Mouse (Mus musculus) ES-Bruce4 (cell line): Measurements from ENCODE around the gene Clps. TPM values are rescaled to one million over a fixed set of nuclear protein-coding genes. Genes with fewer than 3 reads are reported as not detected.

Experiments
- H3K27ac ChIP-seq: 2 replicates; pipeline ENCODE4 v1.5.1; 2012; ENCODE audit warnings: low read length, inconsistent platforms; ENCODE audit not compliant: insufficient read depth
- H3K27me3 ChIP-seq: 2 replicates; pipeline ENCODE4 v1.6.1; 2012; ENCODE audit warnings: mild to moderate bottlenecking, low read length, inconsistent platforms; ENCODE audit not compliant: control insufficient read depth, poor library complexity, insufficient read depth, severe bottlenecking
- H3K36me3 ChIP-seq: 2 replicates; pipeline ENCODE4 v1.6.1; 2012; ENCODE audit warnings: inconsistent platforms, mild to moderate bottlenecking, low read length, moderate library complexity; ENCODE audit not compliant: control insufficient read depth, poor library complexity, insufficient read depth, severe bottlenecking
- H3K4me1 ChIP-seq: one replicate; pipeline ENCODE4 v1.8.1; 2011; ENCODE audit warnings: low read length; ENCODE audit not compliant: control insufficient read depth, insufficient read depth
- H3K4me3 ChIP-seq: 2 replicates; pipeline ENCODE4 v1.5.1; 2011; ENCODE audit warnings: low read depth, mild to moderate bottlenecking, low read length
- H3K9ac ChIP-seq: 2 replicates; pipeline ENCODE4 v1.6.1; 2012; ENCODE audit warnings: low read depth, mild to moderate bottlenecking, inconsistent platforms; ENCODE audit not compliant: poor library complexity, severe bottlenecking
- H3K9me3 ChIP-seq: replicated peaks from 2 replicates; pipeline ENCODE4 v1.6.1; 2012; ENCODE audit warnings: mild to moderate bottlenecking, low read length, inconsistent platforms; ENCODE audit not compliant: control insufficient read depth, poor library complexity, insufficient read depth, severe bottlenecking
- CTCF ChIP-seq: IDR thresholded peaks from one replicate; pipeline ENCODE4 v1.8.1; 2011; ENCODE audit warnings: low read depth, low read length
- EP300 ChIP-seq: IDR thresholded peaks from 2 replicates; pipeline ENCODE4 v1.6.1; 2011; ENCODE audit warnings: low read depth, low read length; ENCODE audit not compliant: insufficient read depth
- POLR2A ChIP-seq: IDR thresholded peaks from one replicate; pipeline ENCODE4 v1.8.1; 2011; ENCODE audit warnings: low read length; ENCODE audit not compliant: insufficient read depth
- polyA plus RNA-seq: library from polyadenylated mRNA; stranded (reverse); fragments of >200 nt; gene quantifications from 2 replicates; pipeline ENCODE4 v1.2.4, GENCODE M21; 2011; ENCODE audit warnings: low read depth; ENCODE audit not compliant: missing spikeins, insufficient read depth, insufficient read length

Clps gene
- polyA plus RNA-seq, 1 experiment, result not detected

DNA sequence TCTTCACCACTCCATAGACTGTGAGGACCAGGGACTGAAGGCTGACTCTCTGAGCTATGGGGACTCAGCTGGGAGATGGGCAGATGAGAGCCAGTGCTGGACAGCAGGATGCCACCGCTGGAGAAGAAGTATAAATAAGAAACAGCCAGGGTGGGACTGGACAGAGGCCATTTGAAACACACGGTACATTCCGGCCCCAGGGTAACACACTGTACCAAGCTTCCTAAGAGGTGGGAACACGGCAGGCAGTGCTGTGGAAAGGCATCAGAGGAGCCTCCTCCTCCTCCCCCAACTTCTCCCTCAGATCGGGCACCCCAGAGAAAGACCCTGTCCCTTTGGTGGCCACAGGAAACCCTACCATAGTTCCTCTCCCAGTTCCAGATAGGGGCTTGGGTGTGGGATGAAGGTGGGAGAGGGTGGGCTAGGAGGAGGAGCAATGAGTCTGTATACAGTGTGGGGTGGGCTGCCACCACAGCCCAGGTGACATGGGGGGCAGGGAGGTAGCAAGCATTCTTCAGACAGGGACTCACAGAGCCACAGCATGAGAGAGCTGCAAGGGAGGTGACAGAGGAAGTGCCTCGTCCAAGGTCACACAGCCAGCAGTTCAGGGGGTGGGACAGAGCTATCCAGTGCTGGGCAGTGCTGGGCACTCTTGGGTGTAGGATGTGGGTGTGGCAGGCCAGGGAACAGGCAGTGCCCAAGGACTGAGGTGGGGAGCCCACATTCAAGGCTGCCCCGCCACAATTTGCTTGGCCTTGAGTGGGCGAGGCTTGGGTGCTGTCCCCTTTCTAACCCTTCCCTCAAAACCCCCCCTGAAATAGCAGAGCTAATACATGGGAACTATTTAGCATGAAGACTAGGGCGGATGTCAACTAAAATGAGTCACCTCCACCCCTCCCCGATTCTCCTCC lies 44.9 kb downstream of the Clps start:
- TF ChIP-seq EP300 (peak; percentile 44; the same call in 1 of the 2 replicates), CTCF (no peak), POLR2A (no peak)
- no peak overlapping the region for H3K27ac ChIP-seq
- H3K9me3 ChIP-seq, result no peaks in the 10 kb centered on the region
- H3K36me3 ChIP-seq, result no peaks in the 10 kb centered on the region
- H3K4me1 ChIP-seq, result peaks cover 7% of the 10 kb centered on the region
- H3K27me3 ChIP-seq, result no peaks in the 10 kb centered on the region
- no peak overlapping the region for H3K9ac ChIP-seq
- H3K4me3 ChIP-seq, result no peak overlapping the region

DNA sequence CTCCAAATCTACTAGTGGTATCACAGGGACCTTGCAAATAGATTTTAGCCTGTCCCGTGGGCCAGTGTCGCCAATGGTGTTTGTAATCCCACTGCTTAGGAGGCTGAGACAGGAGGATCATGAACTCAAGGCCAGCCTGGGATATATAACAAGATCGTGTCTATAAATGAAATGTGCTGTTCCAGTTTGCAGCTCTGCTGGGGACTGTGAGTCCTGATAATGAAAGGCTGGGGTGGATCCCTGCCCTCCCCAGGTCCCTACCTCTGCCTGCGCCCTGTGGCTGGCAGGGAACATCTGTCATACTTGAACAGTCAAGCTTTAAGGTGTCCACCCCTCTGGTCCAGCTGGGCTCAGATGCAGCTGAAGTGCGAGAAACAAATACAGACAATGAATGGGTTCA lies 46.0 kb downstream of the Clps start:
- H3K4me3 ChIP-seq, result no peak overlapping the region
- H3K27ac ChIP-seq, result no peak overlapping the region
- H3K36me3 ChIP-seq, result no peaks in the 10 kb centered on the region
- no peak overlapping the region for H3K9ac ChIP-seq
- no peaks in the 10 kb centered on the region for H3K9me3 ChIP-seq
- peaks cover 7% of the 10 kb centered on the region for H3K4me1 ChIP-seq
- H3K27me3 ChIP-seq, result no peaks in the 10 kb centered on the region
- TF ChIP-seq EP300 (no peak), POLR2A (no peak), CTCF (no peak)

DNA sequence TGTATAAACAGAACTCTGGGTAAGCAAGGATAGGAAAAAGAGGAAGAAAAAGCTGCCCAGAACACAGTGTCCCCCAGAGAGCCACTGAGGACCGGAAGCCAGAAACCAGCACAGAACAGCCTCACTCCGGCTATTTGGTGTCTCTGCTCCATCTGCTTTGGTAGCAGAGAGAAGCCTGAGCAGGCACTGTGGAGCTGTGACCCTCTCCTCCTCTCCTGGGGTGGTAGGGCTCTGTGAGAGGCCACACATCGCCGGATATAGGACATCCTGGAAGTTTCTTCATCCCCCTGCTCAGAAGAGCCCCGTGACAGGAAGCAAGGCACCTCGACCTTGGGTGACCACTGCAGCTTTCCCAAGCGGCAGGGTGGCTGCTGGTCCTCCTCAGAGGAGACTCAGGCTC lies 46.7 kb downstream of the Clps start:
- no peaks in the 10 kb centered on the region for H3K36me3 ChIP-seq
- TF ChIP-seq EP300 (no peak), CTCF (no peak), POLR2A (no peak)
- no peaks in the 10 kb centered on the region for H3K9me3 ChIP-seq
- no peaks in the 10 kb centered on the region for H3K27me3 ChIP-seq
- H3K9ac ChIP-seq, result no peak overlapping the region
- H3K27ac ChIP-seq, result no peak overlapping the region
- peaks cover 5% of the 10 kb centered on the region for H3K4me1 ChIP-seq
- H3K4me3 ChIP-seq, result no peak overlapping the region

DNA sequence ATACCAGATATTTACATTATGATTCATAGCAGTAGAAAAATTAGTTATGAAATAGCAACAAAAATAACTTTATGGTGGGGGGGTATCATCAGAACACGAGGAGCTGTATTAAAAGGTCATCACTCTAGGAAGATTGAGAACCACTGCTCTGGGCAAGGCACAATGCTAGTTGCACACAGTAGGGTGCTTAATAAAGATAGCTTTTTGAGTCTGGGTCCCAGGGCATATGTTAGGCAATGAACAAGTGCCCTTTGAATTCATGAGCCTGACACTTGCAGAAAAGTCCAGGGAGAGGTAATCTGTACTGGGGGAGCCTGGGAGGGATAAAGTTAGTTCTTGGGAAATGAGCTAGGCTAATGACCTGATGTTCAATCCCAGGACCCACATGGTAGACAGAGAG lies 47.2 kb downstream of the Clps start:
- H3K4me1 ChIP-seq, result peaks cover 5% of the 10 kb centered on the region

DNA sequence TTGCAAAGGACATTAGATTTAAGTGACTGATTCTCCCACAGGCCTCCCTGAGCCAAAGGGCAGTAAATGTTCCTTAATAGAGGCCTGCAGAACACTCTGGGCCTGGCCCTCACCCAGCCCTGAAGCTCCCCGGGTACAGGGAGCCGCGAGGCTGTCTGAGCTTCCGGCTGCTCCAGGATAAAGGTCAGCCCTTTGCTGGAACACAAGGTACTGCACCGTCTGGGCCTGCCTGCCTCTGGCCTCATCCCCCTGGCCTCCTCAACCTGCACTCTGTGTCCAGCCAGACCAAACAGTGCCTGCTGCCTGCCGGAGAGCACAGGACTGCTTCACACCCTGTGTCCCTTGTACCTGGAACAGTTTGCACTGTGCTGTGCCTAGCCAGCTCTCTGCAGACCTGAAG lies 47.9 kb downstream of the Clps start:
- Histone ChIP-seq H3K9me3 (no peaks in the 10 kb centered on the region), H3K36me3 (no peaks in the 10 kb centered on the region), H3K4me1 (peaks cover 5% of the 10 kb centered on the region), H3K27me3 (no peaks in the 10 kb centered on the region), H3K9ac (no peak overlapping the region), H3K4me3 (no peak overlapping the region), H3K27ac (no peak overlapping the region)
- no peak for TF ChIP-seq CTCF
- no peak for TF ChIP-seq POLR2A
- no peak for TF ChIP-seq EP300

More for the DNA sequence above, 47.2 kb downstream of the Clps start:
- no peak overlapping the region for H3K27ac ChIP-seq
- H3K9me3 ChIP-seq, result no peaks in the 10 kb centered on the region
- no peak overlapping the region for H3K4me3 ChIP-seq
- no peak overlapping the region for H3K9ac ChIP-seq
- H3K36me3 ChIP-seq, result no peaks in the 10 kb centered on the region
- H3K27me3 ChIP-seq, result no peaks in the 10 kb centered on the region
- TF ChIP-seq EP300, result no peak
- TF ChIP-seq POLR2A, result no peak
- TF ChIP-seq CTCF, result no peak
